Mouse (Mus musculus): ENCODE data around the gene Sobp.

DNA sequence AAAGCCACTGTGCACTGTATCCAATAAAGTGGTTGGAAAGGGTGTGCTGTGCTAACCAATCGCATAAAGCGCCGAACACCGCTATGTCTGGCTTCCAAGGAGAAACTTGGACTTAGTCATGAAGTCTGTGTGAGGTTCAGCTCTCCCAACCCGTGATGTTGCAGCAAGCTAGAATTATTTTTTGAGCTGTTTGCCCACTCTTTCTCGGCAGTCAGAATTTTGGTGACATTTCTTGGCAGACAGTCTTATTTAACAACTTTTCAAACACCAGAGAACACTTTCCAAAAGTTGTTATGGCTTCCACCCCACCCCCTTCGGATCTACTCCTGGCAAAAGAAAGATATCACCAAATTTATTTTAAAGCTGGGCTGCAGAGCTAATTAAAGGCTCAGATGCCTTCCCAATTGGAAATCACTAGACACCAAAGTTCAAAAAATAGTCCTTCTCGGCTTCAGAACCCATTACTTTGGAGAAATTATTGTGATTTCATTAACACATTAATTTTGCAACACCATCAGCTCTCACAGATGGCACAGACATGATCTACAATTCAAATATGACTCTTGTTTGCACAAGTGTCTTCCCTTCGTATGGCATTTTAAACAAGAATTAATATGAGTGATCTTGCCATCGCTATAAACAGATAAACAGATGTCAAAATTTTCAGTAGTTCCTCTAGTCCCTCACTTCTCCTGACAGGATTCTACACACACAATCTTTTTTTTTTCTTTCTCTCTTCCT lies 150.7 kb downstream of the Sobp start:
- TF ChIP-seq CTCF (IDR thresholded peaks at IDR 0.05; ENCODE audit: low read depth), result no peak
- no peak for TF ChIP-seq EP300 (IDR thresholded peaks at IDR 0.05; ENCODE audit: low read depth)

All from liver, embryonic 14.5 days (tissue).